Mouse (Mus musculus) lung, postnatal 14 days (tissue): ENCODE measurements around the gene Cd28.
"Not testable (repeated sequence)": the region's sequence is repeated elsewhere in the genome, so short reads cannot be mapped to it uniquely, and the experiment has no call there.

Source experiments
- DNase-seq: peaks from one replicate; pipeline ENCODE4 v3.0.0; 2021

Gene Cd28

GRCm38 (mm10) chr1:60803128-60803824 lies 86.7 kb downstream of the Cd28 start:
- DNase-seq = no peak

DNA sequence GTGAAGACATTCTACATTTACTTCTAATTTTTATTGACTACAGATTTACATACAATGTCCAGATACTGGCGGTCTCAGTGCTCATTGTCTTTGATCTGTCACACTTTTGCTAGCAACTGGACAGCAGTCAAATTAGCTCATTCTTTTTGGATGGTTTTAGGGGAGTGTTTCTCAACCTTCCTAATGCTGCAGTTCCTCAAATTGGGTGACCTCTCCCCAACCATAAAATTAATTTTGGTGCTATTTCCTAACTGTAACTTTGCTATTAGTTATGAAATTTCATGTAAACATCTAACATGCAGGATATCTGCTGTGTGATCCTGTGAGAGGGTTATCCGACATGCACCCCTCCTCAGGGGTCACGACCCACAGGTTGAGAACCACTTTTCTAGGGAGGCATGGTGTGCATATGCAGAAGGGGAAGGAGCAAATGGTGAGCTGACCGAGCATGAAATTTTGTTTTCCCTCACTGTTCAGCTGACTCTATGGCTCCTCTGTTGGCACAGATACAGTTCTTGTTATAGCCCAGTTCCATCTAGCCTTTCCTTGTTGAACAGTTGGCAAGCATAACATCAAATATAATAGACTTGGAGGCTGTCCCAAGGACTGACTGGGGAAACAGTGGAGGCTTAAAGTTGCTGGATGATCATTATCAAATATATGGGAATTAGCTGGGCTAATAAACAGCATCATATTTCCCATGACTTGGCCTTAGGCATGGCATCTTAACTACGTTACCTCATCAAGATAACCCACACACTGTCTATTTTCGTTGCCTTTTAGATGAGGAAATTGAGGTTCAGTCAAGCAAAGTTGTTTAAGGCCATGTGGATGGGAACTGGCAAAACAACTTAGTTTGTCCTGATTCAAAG lies 87.5 kb downstream of the Cd28 start:
- DNase-seq = no peak

- no peak for DNase-seq
Observed at GRCm38 (mm10) chr1:60805178-60805577, 88.6 kb downstream of the Cd28 start.

- DNase-seq = no peak
Observed at GRCm38 (mm10) chr1:60807748-60808147, 91.1 kb downstream of the Cd28 start.

DNA sequence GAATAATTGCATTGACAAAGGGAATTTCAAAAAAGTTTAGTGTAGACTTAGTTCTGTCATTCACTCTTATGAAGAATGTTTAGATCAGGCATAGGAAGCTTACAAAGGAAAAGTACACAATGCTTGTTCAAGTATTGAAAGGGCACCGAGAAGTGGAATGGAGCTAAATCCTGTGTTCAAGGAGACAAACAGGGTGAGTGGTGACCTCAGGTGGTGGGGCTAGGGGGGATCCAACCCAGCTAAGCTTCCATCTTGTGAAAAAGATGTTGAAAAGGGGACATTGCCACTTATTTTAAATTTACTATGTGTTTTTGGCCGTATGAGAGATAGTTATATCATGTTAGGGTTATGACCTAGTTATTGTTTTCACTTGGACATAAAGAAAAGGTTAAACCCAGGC lies 91.9 kb downstream of the Cd28 start:
- DNase-seq = no peak

- DNase-seq = peak; percentile 36
Observed at GRCm38 (mm10) chr1:60809166-60809565, 92.6 kb downstream of the Cd28 start.

DNA sequence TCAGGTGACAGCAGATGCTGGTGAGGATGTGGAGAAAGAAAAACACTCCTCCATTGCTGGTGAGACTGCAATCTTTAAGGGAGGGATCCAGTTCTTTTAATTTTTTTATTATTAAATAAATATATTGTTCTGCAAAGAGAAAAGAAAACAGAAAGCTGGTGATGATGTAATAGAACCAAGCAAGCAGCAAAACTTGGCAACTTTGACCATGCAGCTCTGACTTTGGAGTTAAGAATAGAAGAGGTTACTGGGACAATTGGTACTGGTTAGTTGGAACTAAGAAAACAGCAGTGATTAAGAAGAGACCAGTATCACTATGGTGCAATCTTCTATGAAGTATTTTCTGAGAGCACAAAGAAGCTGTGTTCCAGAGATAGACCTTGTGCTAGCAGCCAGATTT lies 94.2 kb downstream of the Cd28 start:
- DNase-seq = no peak

DNA sequence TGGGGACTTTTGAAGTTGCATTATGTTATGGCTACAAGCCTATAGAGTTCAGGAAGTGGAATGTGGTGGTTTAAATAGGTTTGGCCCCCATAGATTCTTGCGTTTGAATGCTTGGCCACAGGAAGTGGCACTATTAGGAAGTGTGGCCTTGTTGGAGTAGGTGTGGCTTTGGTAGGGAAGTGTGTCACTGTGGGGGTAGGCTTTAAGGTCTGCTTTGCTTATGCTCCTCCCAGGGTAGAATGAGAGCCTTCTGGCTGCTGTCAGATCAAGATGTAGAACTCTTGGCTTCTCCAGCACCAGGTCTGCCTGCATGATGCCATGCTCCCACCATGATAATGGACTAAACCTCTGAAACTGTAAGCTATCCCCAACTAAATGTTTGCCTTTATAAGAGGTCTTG lies 95.4 kb downstream of the Cd28 start:
- DNase-seq = no peak

DNA sequence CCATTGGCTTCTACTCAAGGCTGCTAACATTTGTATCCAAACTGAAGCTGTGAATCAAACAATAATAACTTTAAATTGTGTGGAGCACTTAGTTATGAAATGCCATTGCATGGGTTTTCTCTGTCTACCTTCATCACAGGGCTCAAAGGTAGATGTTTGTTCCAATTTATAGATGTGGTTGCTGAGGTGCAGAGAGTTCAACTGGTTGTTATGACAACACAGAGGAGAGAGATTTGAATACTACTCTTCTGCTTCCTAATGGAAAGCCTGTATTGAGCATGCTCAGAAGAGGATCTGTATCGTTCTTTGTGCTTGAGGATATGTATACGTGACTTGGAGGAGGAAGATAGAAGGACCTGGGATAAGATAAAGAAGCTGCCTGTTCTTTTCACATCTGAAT lies 96.8 kb downstream of the Cd28 start:
- no peak for DNase-seq

GRCm38 (mm10) chr1:60815912-60816311 lies 99.3 kb downstream of the Cd28 start:
- no peak for DNase-seq

DNA sequence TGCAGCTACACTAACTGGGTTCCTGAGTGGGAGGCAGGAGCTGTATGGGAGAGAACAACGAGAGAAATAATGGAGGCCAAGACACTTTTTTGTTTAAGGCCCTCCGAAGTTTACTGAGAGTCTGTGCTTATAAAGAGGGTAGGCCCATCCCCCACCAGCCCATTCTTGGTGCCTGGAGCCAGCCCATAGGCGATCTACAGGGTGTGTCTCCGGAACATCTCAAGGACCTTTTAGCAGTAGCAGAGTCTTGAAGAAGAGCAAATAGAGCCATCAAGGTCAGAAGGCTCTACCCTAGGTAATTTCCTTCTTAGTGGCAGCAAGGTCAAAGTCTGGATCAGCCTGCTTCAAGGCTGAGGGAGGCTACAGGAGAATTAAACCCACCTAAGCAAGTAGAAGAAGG lies 101.9 kb downstream of the Cd28 start:
- DNase-seq = not testable (repeated sequence)

DNA sequence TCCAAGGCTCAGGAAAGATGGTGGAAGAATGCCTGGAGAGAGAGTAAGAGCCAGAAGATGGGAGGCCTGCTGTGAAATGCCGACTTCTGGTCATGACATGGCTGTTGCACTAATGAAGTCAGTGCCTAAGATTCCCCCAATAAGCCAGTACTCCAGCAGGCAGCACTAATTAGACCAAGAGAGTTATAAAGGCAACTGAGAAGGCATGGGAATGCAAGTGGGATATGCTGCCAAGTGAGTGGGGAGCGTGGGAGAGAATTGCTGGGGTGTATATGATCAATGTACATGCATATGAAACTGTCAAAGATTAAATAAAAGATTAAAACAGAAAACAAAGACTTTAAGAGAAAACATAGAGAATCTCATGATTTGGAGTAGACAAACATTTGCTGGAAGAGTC lies 103.4 kb downstream of the Cd28 start:
- no peak for DNase-seq

GRCm38 (mm10) chr1:60820981-60821380 lies 104.4 kb downstream of the Cd28 start:
- no peak for DNase-seq

GRCm38 (mm10) chr1:60821590-60821989 lies 105.0 kb downstream of the Cd28 start:
- DNase-seq = no peak
